Mouse (Mus musculus) adrenal gland, adult 2 months (tissue): ENCODE measurements around the gene Cmip. TPM values are rescaled to one million over a fixed set of nuclear protein-coding genes. Genes with fewer than 3 reads are reported as not detected.

Experiments used
- DNase-seq: peaks from one replicate; pipeline ENCODE4 v3.0.0; 2021
- polyA plus RNA-seq: library from polyadenylated mRNA; depleted of rRNA; stranded (reverse); fragments of >200 nt; gene quantifications from 2 replicates; pipeline ENCODE4 v1.2.3, GENCODE M21; 2012
- total RNA-seq, 2 experiments: library from RNA; stranded (reverse); gene quantifications; 2 replicates each; pipeline ENCODE4 v1.2.3; 2021

The Cmip gene
- total and polyA plus RNA-seq, 3 experiments, result 99.3 to 171 (median 133) TPM

DNA sequence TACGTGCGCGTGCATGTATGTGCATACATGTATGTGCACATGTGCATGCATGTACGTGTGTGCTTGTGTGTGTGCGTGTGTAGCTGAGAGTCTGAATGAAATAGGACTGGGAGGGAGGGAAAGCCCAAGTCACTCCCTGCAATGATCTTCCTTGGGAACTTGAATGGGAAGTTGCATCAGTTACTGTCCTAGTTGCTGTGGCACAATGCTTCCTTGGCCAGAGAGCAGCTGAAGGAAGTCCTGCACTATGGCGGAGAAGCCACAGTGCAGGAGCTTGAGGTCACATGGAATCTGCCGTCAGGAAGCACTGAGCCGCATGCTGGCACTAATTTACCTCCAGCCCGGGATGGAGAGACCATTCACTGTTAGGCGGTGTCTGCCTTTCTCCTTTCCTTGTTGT is 37.9 kb downstream of the Cmip start:
- no peak for DNase-seq

DNA sequence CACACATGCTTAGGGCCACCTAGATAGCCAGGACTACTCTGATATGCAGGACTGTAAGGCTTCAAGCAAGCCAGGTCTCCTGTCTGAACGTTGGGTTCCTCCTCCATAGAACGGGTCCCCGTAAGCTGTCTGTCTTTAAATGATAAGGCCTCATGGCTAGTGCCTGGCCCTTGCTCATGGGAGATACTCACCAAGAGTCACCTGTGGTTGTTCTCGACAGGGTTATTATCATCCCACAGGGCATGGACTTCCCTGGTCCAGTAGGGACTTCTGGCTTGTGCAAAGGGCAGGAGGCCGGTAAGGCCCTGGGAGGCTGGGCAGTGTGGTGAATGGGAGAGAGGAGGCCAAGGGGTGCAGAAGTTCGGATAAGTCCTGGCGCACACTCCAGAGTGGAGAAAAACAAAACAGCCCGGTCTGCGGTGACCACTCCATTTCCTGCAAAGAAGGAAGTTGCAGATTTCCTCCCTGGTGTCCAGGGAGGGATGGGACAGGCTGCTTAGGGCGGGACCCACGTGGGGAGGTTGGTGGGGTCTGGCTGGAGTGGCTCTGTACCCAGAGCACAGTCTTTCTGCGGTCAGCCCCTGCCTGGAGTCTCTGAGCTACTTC is 41.2 kb downstream of the Cmip start:
- DNase-seq, result peak; percentile 56

- DNase-seq, result no peak
These were observed 42.3 kb downstream of the Cmip start for GRCm38 (mm10) chr8:117299204-117299603.

DNA sequence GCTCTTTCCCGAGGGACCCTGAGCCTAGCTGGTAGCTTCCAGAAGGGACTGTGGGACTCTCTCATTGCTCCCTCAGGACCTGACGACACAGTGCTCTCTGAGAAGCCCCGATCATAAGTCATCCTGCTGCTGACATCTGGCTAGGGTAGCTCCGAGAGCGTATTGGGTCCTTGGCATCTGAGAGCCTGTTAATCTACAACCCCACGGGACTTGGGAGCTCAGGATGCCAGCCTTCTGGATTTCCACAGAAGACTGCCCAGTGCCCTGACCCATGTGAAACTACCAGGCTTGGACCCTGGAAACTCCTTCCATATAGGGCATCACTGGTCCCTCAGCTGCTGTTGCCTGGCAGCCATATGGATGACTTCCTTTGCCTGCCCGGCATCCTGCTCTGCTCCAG is 43.3 kb downstream of the Cmip start:
- DNase-seq, result no peak

GRCm38 (mm10) chr8:117301457-117302041 is 44.7 kb downstream of the Cmip start:
- no peak for DNase-seq

DNA sequence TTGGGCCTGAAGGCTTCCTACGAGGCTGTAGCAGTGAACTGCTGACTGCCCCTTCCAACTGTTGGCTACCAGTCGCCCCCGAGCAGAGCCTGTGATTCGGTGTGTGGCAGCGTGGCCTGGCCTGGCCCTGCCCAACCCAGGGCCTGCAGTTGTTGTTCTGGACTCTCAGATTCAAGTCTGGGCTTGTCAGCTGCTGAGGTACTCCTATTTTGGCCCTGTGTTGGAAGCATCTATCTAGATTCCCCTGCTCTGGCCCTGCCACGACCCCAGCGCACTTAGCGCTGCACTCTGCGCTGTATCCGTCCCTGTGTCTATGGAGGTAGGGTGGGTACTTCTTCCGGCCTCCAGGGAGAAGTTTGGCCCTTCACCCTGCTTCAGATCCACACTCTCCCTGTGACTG is 45.2 kb downstream of the Cmip start:
- no peak for DNase-seq

GRCm38 (mm10) chr8:117303666-117304065 is 46.8 kb downstream of the Cmip start:
- no peak for DNase-seq

DNA sequence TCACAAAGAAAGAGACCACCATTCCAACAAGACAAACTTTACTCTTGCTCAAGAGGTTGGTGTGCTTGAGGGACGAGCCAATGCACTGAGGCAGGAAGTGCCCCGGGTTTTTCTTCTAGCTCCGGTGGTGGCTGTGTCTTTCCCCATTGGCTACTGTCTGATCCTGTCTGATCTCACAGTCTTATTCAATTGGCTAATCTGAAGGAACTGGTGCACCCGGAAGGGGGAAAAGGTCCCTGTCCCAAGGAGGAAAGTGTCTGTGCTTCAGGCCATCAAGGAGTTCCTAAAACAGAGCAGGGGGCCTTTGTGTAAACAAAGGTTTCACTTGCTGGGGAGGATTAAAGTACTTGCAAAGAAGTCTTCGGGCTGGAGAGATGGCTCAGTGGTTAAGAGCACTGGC is 48.5 kb downstream of the Cmip start:
- DNase-seq, result no peak

GRCm38 (mm10) chr8:117306756-117307155 is 49.9 kb downstream of the Cmip start:
- DNase-seq, result no peak

DNA sequence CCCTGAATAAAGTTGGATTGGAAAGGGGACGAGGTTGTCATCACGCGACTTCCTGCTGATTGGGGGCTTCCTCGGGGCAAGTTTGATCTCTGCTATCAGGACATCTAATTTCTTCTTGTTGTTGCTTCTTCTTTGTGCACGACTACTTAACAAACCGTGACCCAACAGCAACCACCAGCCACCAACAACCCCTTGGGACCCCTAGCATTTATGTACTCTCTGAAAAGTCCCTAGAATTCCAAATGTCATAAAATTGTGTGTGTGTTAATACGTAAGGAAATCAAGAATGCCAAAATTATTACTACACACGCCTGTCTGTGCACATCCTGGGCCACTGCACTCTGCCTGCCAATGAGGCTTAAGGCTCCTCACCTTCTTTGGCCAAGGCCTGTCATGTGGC is 50.4 kb downstream of the Cmip start:
- DNase-seq, result no peak

DNA sequence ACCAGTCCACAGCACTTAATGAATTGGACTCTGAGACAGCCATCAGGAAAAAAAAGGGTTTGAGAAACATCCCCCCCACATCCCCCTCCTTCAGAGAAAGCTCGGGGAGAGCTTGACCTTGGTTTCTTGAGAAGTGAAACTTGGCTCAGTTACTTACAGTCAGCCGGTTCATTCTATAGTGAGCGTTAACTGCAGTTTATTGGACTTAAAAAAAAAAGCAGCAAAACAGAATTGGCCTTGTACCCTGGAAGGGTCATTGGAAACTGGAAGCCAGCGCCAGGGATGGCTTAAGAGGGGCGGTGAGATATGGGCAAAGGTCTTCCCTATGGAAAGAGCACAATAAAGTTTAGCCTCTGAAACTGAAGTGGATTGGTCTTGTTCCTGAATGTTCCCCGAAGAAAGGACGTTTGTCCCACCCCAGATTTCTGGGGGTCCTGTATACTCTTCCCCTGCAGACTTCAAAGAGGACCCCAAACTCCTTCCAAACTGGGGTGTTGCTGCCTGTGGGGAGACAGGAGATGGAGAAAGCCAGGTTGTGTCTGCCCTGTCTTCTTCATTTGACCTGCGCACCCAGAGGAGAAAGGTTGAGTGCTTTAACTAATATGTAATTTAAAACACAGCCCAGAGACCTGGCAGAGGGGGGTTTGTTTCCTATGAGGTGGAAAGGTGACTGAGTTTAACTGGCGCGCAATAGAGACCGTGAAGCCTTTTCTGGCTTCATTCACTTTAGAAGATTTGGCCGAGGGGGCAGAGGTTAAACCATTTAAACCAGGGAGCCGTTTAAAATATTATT is 51.6 kb downstream of the Cmip start:
- no peak for DNase-seq

DNA sequence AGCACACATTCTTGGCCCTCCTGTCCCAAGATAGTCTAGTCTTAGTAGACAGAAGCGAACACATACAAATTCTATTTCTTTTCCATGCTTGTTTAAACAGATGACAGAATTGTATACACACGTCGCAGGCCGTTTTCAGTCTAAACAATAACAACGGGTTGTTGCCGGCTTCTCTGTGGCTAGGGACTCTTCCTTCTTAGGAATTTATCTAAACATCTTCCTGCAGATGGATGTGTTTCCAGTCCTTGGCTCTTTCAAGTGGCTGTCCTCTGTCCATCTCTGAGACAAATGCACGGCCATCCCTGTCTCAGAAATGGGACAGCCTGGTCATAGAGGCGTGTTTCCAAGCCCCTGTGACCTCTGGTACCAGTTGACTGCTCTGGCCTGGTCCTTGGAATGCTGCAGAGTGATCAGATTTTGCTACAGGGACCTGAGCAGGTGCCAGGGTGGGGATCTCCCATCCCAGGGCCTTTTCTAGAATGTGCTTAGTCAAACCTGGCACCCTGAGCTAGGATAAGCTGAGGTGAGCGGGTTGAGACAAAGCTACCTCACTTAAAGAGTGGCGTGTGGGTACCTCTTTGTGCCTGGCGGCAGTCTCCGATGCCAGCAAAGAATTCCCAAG is 52.9 kb downstream of the Cmip start:
- DNase-seq, result no peak

GRCm38 (mm10) chr8:117310961-117311561 is 54.2 kb downstream of the Cmip start:
- no peak for DNase-seq

GRCm38 (mm10) chr8:117314308-117314953 is 57.6 kb downstream of the Cmip start:
- no peak for DNase-seq

GRCm38 (mm10) chr8:117315727-117316126 is 58.9 kb downstream of the Cmip start:
- DNase-seq, result no peak

- no peak for DNase-seq
These were observed 60.6 kb downstream of the Cmip start for GRCm38 (mm10) chr8:117317478-117317877.

DNA sequence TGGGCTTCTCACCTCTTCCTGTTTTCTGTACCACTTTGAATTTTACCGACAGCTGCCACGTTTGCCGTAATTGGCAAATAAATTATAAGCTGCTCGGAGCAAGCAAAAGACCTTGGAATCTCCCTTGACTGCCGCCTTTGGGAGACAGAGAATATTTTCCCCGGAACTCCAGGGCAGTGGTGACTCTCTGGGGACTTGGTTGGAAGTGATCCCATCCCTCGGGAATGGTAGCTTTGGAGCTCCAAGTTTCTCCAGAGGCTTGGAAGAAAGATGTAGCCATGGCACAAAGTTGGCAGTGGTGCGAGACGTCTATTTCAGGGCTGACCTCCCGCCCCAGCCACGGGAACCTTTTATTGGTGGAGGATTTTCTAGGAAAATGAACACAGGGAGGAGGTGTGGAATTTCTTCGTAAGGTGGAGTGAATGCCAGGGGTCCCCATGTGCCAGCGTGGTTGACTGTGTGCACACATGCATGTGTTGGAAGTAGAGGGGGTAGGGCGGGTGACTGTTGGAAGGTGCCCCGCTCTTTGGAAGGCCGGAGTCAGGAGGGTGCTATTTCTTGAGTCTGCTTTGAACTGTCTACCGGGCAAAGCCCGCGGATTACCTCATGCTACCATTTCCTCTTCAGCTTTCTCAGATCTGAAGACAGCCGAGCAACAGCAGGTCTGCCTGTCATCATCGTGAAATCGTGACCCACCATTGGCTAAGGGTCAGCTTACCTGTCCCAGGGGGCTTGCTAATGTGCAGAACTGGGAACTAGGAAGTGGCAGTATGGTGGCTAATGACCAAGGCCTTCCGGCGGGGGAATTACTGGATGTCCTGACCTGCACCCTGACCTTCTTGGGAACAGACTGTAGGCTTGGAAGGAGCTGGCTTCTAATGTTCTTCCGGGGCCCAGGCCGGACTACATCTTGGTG is 62.3 kb downstream of the Cmip start:
- DNase-seq, result no peak

- DNase-seq, result no peak
These were observed 63.8 kb downstream of the Cmip start for GRCm38 (mm10) chr8:117320616-117321015.

DNA sequence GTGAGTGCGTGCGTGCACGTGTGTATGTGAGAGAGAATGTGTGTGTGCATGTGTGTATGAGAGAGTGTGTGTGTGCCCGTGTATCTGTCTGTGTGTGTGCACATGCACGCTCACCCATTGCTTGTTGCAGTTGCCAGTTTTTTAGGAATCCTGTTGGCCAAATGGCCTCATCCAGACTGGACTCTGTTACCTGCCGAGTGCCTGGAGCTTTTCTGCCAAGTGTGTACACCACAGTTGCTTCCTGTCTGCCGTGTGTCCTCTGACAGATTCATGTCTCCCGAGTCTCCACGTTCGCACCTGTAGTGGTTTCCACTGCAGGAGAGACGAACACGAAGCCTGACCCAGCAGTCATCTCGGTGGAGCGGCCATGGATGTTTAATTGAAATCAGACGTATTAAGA is 64.4 kb downstream of the Cmip start:
- DNase-seq, result no peak

GRCm38 (mm10) chr8:117322021-117322420 is 65.2 kb downstream of the Cmip start:
- DNase-seq, result no peak

DNA sequence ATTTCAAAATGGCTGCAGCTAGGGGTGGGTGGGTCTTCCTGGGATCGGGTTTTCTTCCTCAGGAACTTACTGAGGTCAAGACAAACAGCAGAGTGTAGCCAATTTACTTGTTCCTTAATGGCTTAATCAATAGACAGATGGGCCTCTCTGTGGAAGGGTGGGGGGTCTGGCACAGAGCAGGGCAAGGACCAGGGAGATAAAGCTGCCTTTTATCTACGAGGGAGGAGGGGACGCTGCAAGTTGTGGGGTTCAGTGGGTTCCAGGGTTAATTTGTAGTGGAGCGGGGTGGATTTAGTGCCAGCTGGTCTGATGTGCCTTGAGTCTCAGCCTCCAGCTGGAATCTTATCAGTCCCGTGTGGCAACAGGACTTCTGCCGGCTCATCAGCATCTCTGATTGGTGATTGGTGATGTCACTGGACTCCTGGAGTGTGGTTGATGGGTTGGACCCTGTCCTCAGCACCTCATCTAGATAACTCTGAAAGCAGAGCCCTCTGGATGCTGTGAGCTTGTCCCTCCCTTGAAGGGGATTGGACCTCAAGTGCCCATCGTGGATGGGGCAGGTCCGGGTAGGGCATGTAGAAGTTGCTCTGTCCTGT is 65.9 kb downstream of the Cmip start:
- DNase-seq, result no peak
